Mouse (Mus musculus) liver, embryonic 14.5 days (tissue): Measurements from ENCODE around the gene Blvra.

Experiments
- CTCF ChIP-seq: IDR thresholded peaks from 2 replicates; pipeline ENCODE4 v1.5.1; 2016; ENCODE audit warnings: antibody characterized with exemption, low read depth, control low read depth
- EP300 ChIP-seq: IDR thresholded peaks from 2 replicates; pipeline ENCODE4 v1.6.1; 2016; ENCODE audit warnings: antibody characterized with exemption, low read depth

- TF ChIP-seq CTCF, result no peak
- no peak for TF ChIP-seq EP300
Observed at GRCm38 (mm10) chr2:127108986-127109385, 38.5 kb downstream of the Blvra start.
